Mouse (Mus musculus) G1E (cell line): Measurements from ENCODE around the gene Tnfsf13.

Experiments
- CTCF ChIP-seq: IDR thresholded peaks from 2 replicates; pipeline ENCODE4 v1.5.1; 2012; ENCODE audit warnings: low read depth, low read length, inconsistent platforms, mixed read lengths
- GATA1 ChIP-seq: IDR thresholded peaks from 2 replicates; pipeline ENCODE4 v1.6.1; 2012; ENCODE audit warnings: borderline replicate concordance, low read length, inconsistent platforms, mixed read lengths
- GATA2 ChIP-seq: IDR thresholded peaks from 2 replicates; pipeline ENCODE4 v1.6.1; 2012; ENCODE audit warnings: low read depth, low read length, inconsistent platforms, borderline replicate concordance
- POLR2AphosphoS5 ChIP-seq: IDR thresholded peaks from 2 replicates; pipeline ENCODE4 v1.6.1; 2012; ENCODE audit warnings: low read depth, low read length, inconsistent platforms; ENCODE audit not compliant: insufficient replicate concordance
- TAL1 ChIP-seq: conservative IDR thresholded peaks from 2 replicates; pipeline ENCODE4 v1.6.1; 2012; ENCODE audit warnings: low read depth, low read length, inconsistent platforms, mixed read lengths

- TF ChIP-seq CTCF: no peak
- no peak for TF ChIP-seq POLR2AphosphoS5
- no peak for TF ChIP-seq GATA1
- no peak for TF ChIP-seq TAL1
- no peak for TF ChIP-seq GATA2
These were observed 37.5 kb upstream of the Tnfsf13 start for GRCm38 (mm10) chr11:69723074-69723473.
